Mouse (Mus musculus) megakaryocyte, embryonic 14.5 days (primary cell): Measurements from ENCODE around the gene Tpm1.

ENCODE experiments used
- FLI1 ChIP-seq: IDR thresholded peaks from 2 replicates; pipeline ENCODE4 v1.6.1; 2012; ENCODE audit warnings: low read length, inconsistent platforms, mixed read lengths
- GATA1 ChIP-seq: IDR thresholded peaks from 3 replicates; pipeline ENCODE4 v1.6.1; 2012; ENCODE audit warnings: mixed read lengths, low read length, inconsistent platforms, borderline replicate concordance

DNA sequence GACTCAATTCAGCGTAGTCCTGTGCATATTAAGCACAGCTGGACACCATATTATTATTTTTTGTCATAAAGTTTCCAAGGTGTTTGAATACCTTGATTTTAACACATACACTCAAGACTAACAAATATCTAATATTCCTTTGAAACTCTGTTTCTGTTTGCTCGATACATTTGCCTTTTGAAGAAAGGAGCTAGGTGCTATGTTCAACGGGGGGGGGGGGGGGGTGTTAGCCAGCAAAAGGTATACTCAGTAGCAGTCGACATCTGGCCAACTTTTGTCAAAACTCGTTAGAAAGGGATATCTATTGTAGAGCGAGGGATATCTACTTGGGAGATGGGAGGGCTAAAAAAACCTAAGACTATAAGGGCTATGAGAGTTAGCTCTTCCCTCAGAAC lies 6.4 kb downstream of the Tpm1 start:
- TF ChIP-seq GATA1 (no peak), FLI1 (no peak)
